Mouse (Mus musculus) gastrocnemius, postnatal 10 days (tissue): ENCODE data around the gene Actg1. TPM values are rescaled to one million over a fixed set of nuclear protein-coding genes. Genes with fewer than 3 reads are reported as not detected.

Experiments used
- DNase-seq: peaks from one replicate; pipeline ENCODE4 v3.0.0; 2021; ENCODE audit warnings: mixed read lengths
- total RNA-seq, 2 experiments: library from RNA; stranded (reverse); gene quantifications; 2 replicates each; pipeline ENCODE4 v1.2.3; 2021

Actg1 gene
- total RNA-seq, 2 experiments from 2014 or later = 439 to 618 TPM

- DNase-seq = peak; percentile 7
These were observed 1.8 kb downstream of the Actg1 start for GRCm38 (mm10) chr11:120346383-120347034.

- DNase-seq = peak; percentile 16
These were observed 3.2 kb downstream of the Actg1 start for GRCm38 (mm10) chr11:120345067-120345681.

GRCm38 (mm10) chr11:120344310-120344920 is 3.9 kb downstream of the Actg1 start:
- DNase-seq = no peak

GRCm38 (mm10) chr11:120343519-120344309 is 4.6 kb downstream of the Actg1 start:
- DNase-seq = peak; percentile 39

- peak; percentile 4 for DNase-seq
These were observed 5.6 kb downstream of the Actg1 start for GRCm38 (mm10) chr11:120342656-120343160.

GRCm38 (mm10) chr11:120341661-120342060 is 6.7 kb downstream of the Actg1 start:
- DNase-seq = no peak

- peak; percentile 1 for DNase-seq
These were observed 8.3 kb downstream of the Actg1 start for GRCm38 (mm10) chr11:120339978-120340513.

GRCm38 (mm10) chr11:120338786-120339185 is 9.6 kb downstream of the Actg1 start:
- DNase-seq = peak; percentile 1

GRCm38 (mm10) chr11:120337447-120337846 is 10.9 kb downstream of the Actg1 start:
- peak; percentile 4 for DNase-seq

GRCm38 (mm10) chr11:120335431-120336021 is 12.8 kb downstream of the Actg1 start:
- peak; percentile 7 for DNase-seq

- peak; percentile 1 for DNase-seq
These were observed 28.2 kb downstream of the Actg1 start for GRCm38 (mm10) chr11:120320156-120320555.

- DNase-seq = no peak
These were observed 29.0 kb downstream of the Actg1 start for GRCm38 (mm10) chr11:120319310-120319709.

- DNase-seq = peak; percentile 1
These were observed 30.9 kb downstream of the Actg1 start for GRCm38 (mm10) chr11:120317456-120317855.

- DNase-seq = peak; percentile 12
These were observed 31.6 kb downstream of the Actg1 start for GRCm38 (mm10) chr11:120316690-120317254.

- peak; percentile 76 for DNase-seq
These were observed 32.3 kb downstream of the Actg1 start for GRCm38 (mm10) chr11:120315832-120316689.

GRCm38 (mm10) chr11:120315416-120315761 is 33.0 kb downstream of the Actg1 start:
- peak; percentile 8 for DNase-seq

- DNase-seq = peak; percentile 2
These were observed 33.5 kb downstream of the Actg1 start for GRCm38 (mm10) chr11:120314721-120315415.

GRCm38 (mm10) chr11:120313906-120314685 is 34.2 kb downstream of the Actg1 start:
- DNase-seq = peak; percentile 3

GRCm38 (mm10) chr11:120312069-120312468 is 36.3 kb downstream of the Actg1 start:
- peak; percentile 1 for DNase-seq
